Mouse (Mus musculus) liver, embryonic 14.5 days (tissue): ENCODE results near the gene Lysmd2.

Experiments
- CTCF ChIP-seq: IDR thresholded peaks from 2 replicates; pipeline ENCODE4 v1.5.1; 2016; ENCODE audit warnings: antibody characterized with exemption, low read depth, control low read depth
- EP300 ChIP-seq: IDR thresholded peaks from 2 replicates; pipeline ENCODE4 v1.6.1; 2016; ENCODE audit warnings: antibody characterized with exemption, low read depth

DNA sequence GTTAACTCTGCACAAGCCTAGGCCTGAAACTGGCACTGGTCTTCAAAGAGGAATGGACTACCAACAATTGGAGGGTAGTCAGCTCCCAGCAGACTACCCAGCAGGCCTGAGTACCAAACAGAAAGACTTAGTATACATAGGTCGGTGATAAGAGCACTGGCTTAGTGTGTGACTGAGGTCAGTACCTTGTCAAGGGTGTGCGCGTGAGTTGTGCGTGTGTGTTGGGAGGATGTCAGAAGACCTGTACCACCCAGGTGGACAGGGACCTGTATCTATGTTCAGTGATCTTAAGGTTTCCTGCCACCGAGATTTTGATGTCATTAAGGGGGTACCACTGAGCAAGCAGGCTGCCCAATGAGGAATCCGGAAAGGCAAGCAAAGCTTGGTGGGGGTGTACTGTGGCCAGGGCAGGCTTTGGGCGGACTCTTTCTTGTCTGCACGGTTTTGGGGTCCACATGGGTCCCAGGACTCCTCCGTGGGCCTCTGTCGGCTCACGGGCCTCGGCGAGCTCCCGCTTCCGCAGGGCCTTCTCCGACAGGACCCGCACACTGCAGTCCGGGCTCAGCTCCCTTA, 472 bp upstream of the Lysmd2 start:
- TF ChIP-seq CTCF = no peak
- no peak for TF ChIP-seq EP300
